Mouse (Mus musculus): ENCODE measurements at regions not wholly inside any gene's neighbourhood (a gene's known extent, or its start where the extent isn't known, plus 50 kb on each side); places are given as distances from the start of the nearest gene placed in this dataset.

- TF ChIP-seq CTCF (IDR thresholded peaks at IDR 0.05; ENCODE audit: extremely low read depth, insufficient read depth, insufficient read length, insufficient replicate concordance) = no peak
- no peak for TF ChIP-seq POLR2A (IDR thresholded peaks at IDR 0.05; ENCODE audit: low read depth, low read length)
Observed at GRCm38 (mm10) chr2:92845061-92845769, 69.7 kb upstream of the Syt13 start.
